Mouse (Mus musculus) small intestine, adult 2 months (tissue): ENCODE results near the gene Dag1. TPM values are rescaled to one million over a fixed set of nuclear protein-coding genes. Genes with fewer than 3 reads are reported as not detected.

ENCODE experiments used
- H3K27ac ChIP-seq: fragments of 200-500 bp; 2 replicates; pipeline ENCODE4 v1.5.1; 2012; ENCODE audit warnings: low read depth, low read length, control low read depth, inconsistent platforms; ENCODE audit not compliant: insufficient read depth
- H3K27me3 ChIP-seq: fragments of 200-500 bp; 2 replicates; pipeline ENCODE4 v1.6.1; 2012; ENCODE audit warnings: mild to moderate bottlenecking, moderate library complexity, low read length, inconsistent platforms; ENCODE audit not compliant: control insufficient read depth, insufficient read depth
- H3K36me3 ChIP-seq: fragments of 200-500 bp; 2 replicates; pipeline ENCODE4 v1.6.1; 2012; ENCODE audit warnings: mild to moderate bottlenecking, low read length, control low read depth, inconsistent platforms; ENCODE audit not compliant: control insufficient read depth, insufficient read depth
- H3K4me1 ChIP-seq: fragments of 200-500 bp; 2 replicates; pipeline ENCODE4 v1.6.1; 2012; ENCODE audit warnings: low read length, inconsistent platforms, mixed read lengths; ENCODE audit not compliant: control insufficient read depth, insufficient read depth, insufficient read length
- H3K4me3 ChIP-seq: fragments of 200-500 bp; 2 replicates; pipeline ENCODE4 v1.5.1; 2012; ENCODE audit warnings: low read depth, mild to moderate bottlenecking, control low read depth, inconsistent platforms, low read length, moderate library complexity
- CTCF ChIP-seq: fragments of 200-500 bp; IDR thresholded peaks from 2 replicates; pipeline ENCODE4 v1.5.1; 2012; ENCODE audit warnings: low read depth, mild to moderate bottlenecking, control low read depth, inconsistent platforms, low read length, moderate library complexity, mixed read lengths; ENCODE audit not compliant: insufficient replicate concordance, insufficient read length; ENCODE audit errors: extremely low read depth
- POLR2A ChIP-seq: fragments of 200-500 bp; IDR thresholded peaks from 2 replicates; pipeline ENCODE4 v1.6.1; 2012; ENCODE audit warnings: low read depth, mild to moderate bottlenecking, control low read depth, inconsistent platforms, low read length, moderate library complexity
- WGBS: fragments of 180-500 bp; shearing (Covaris S2); methylation state at CpG from one replicate; pipeline ENCODE4 v1.1.7; 2018; 5-methylcytosine and 5-hydroxymethylcytosine counted together
- polyA plus RNA-seq: library from polyadenylated mRNA; depleted of rRNA; stranded (reverse); fragments of >200 nt; gene quantifications from 2 replicates; pipeline ENCODE4 v1.2.3, GENCODE M21; 2012

Dag1 gene
- polyA plus RNA-seq, 1 experiment: 52.1 TPM

- WGBS: 89% methylated on average over 3 of the region's 3 CpGs
- TF ChIP-seq POLR2A: no peak
- no peak for TF ChIP-seq CTCF
- H3K4me3 ChIP-seq: no peak overlapping the region
- no peaks in the 10 kb centered on the region for H3K4me1 ChIP-seq
- H3K27ac ChIP-seq: no peak overlapping the region
- peaks cover 9% of the 10 kb centered on the region for H3K36me3 ChIP-seq
- no peaks in the 10 kb centered on the region for H3K27me3 ChIP-seq
These were observed 42.2 kb downstream of the Dag1 start for GRCm38 (mm10) chr9:108221566-108221965.

- H3K27me3 ChIP-seq: no peaks in the 10 kb centered on the region
- no peak overlapping the region for H3K27ac ChIP-seq
- H3K4me1 ChIP-seq: no peaks in the 10 kb centered on the region
- no peak overlapping the region for H3K4me3 ChIP-seq
- TF ChIP-seq POLR2A (no peak), CTCF (no peak)
- H3K36me3 ChIP-seq: peaks cover 14% of the 10 kb centered on the region
- 82% methylated on average over 1 of the region's 1 CpGs for WGBS
These were observed 43.4 kb downstream of the Dag1 start for GRCm38 (mm10) chr9:108220380-108220774.

GRCm38 (mm10) chr9:108219766-108220379, 43.9 kb downstream of the Dag1 start:
- Histone ChIP-seq H3K27ac (no peak overlapping the region), H3K4me1 (no peaks in the 10 kb centered on the region), H3K4me3 (no peak overlapping the region), H3K36me3 (peaks cover 15% of the 10 kb centered on the region), H3K27me3 (no peaks in the 10 kb centered on the region)
- 89% methylated on average over 12 of the region's 12 CpGs for WGBS
- TF ChIP-seq CTCF: no peak
- TF ChIP-seq POLR2A: no peak

- H3K4me3 ChIP-seq: no peak overlapping the region
- no peak overlapping the region for H3K27ac ChIP-seq
- H3K36me3 ChIP-seq: peaks cover 21% of the 10 kb centered on the region
- H3K4me1 ChIP-seq: no peaks in the 10 kb centered on the region
- H3K27me3 ChIP-seq: no peaks in the 10 kb centered on the region
- WGBS: 77% methylated on average over 11 of the region's 11 CpGs
- TF ChIP-seq CTCF (no peak), POLR2A (no peak)
These were observed 45.7 kb downstream of the Dag1 start for GRCm38 (mm10) chr9:108217936-108218543.

- WGBS: 86% methylated on average over 3 of the region's 3 CpGs
- Histone ChIP-seq H3K4me3 (no peak overlapping the region), H3K27me3 (no peaks in the 10 kb centered on the region), H3K27ac (no peak overlapping the region), H3K4me1 (no peaks in the 10 kb centered on the region), H3K36me3 (peaks cover 22% of the 10 kb centered on the region)
- TF ChIP-seq POLR2A: no peak
These were observed 46.4 kb downstream of the Dag1 start for GRCm38 (mm10) chr9:108217406-108217805.

- H3K4me3 ChIP-seq: no peak overlapping the region
- H3K27ac ChIP-seq: no peak overlapping the region
- H3K36me3 ChIP-seq: peaks cover 34% of the 10 kb centered on the region
- no peaks in the 10 kb centered on the region for H3K27me3 ChIP-seq
- no peak for TF ChIP-seq POLR2A
- WGBS: 76% methylated on average over 7 of the region's 7 CpGs
- no peaks in the 10 kb centered on the region for H3K4me1 ChIP-seq
These were observed 50.7 kb downstream of the Dag1 start for GRCm38 (mm10) chr9:108213105-108213504.

- no peaks in the 10 kb centered on the region for H3K27me3 ChIP-seq
- no peak for TF ChIP-seq POLR2A
- TF ChIP-seq CTCF: no peak
- WGBS: 87% methylated on average over 2 of the region's 2 CpGs
- no peaks in the 10 kb centered on the region for H3K4me1 ChIP-seq
- no peak overlapping the region for H3K27ac ChIP-seq
- H3K4me3 ChIP-seq: no peak overlapping the region
- peaks cover 37% of the 10 kb centered on the region for H3K36me3 ChIP-seq
These were observed 51.3 kb downstream of the Dag1 start for GRCm38 (mm10) chr9:108212426-108212825.
